Mouse (Mus musculus) heart, embryonic 15.5 days (tissue): ENCODE data around the gene Gm20481. TPM values are rescaled to one million over a fixed set of nuclear protein-coding genes. Genes with fewer than 3 reads are reported as not detected.
"Not testable (repeated sequence)": the region's sequence is repeated elsewhere in the genome, so short reads cannot be mapped to it uniquely, and the experiment has no call there.

ENCODE experiments used
- ATAC-seq: fragments of 200-750 bp; cut with Nextera tagmentation; replicated peaks from 2 replicates; pipeline ENCODE4 v1.8.0; 2017; ENCODE audit warnings: low read depth, moderate TSS enrichment; ENCODE audit not compliant: insufficient number of reproducible peaks, insufficient read depth, low FRiP score
- H3K27ac ChIP-seq: fragments of 300-500 bp; sonication (generic); 2 replicates; pipeline ENCODE4 v1.5.1; 2015; ENCODE audit warnings: mild to moderate bottlenecking, inconsistent platforms
- H3K27me3 ChIP-seq: fragments of 300-500 bp; sonication (generic); 2 replicates; pipeline ENCODE4 v1.6.1; 2015; ENCODE audit warnings: inconsistent platforms
- H3K36me3 ChIP-seq: fragments of 300-500 bp; sonication (generic); 2 replicates; pipeline ENCODE4 v1.6.1; 2015; ENCODE audit warnings: mild to moderate bottlenecking, inconsistent platforms
- H3K4me1 ChIP-seq: fragments of 300-500 bp; sonication (generic); replicated peaks from 2 replicates; pipeline ENCODE4 v1.6.1; 2015; ENCODE audit warnings: inconsistent platforms
- H3K4me2 ChIP-seq: fragments of 300-500 bp; sonication (generic); 2 replicates; pipeline ENCODE4 v1.6.1; 2015; ENCODE audit warnings: inconsistent platforms, mild to moderate bottlenecking, moderate library complexity
- H3K4me3 ChIP-seq: fragments of 300-500 bp; sonication (generic); 2 replicates; pipeline ENCODE4 v1.5.1; 2015; ENCODE audit warnings: mild to moderate bottlenecking, inconsistent platforms
- H3K9ac ChIP-seq: fragments of 300-500 bp; sonication (generic); 2 replicates; pipeline ENCODE4 v1.6.1; 2015; ENCODE audit warnings: mild to moderate bottlenecking, inconsistent platforms
- H3K9me3 ChIP-seq: fragments of 300-500 bp; sonication (generic); replicated peaks from 2 replicates; pipeline ENCODE4 v1.6.1; 2016; ENCODE audit warnings: inconsistent platforms
- WGBS: fragments of 180-500 bp; shearing (Covaris S2); methylation state at CpG from one replicate; pipeline ENCODE4 v1.1.7; 2015; ENCODE audit warnings: mixed read lengths; 5-methylcytosine and 5-hydroxymethylcytosine counted together
- polyA plus RNA-seq: library from polyadenylated mRNA; unstranded; fragments of >200 nt; fragmentation: Nextera tagmentation; extraction: Ambion mirVana; gene quantifications from 2 replicates; pipeline ENCODE4 v1.2.1, GENCODE M21; 2015

Gene Gm20481
- polyA plus RNA-seq, 1 experiment from 2014 or later: not detected

- H3K9ac ChIP-seq: no peak overlapping the region
- no peaks in the 10 kb centered on the region for H3K36me3 ChIP-seq
- no peak for ATAC-seq
- 87% methylated on average over 4 of the region's 4 CpGs for WGBS
- no peak overlapping the region for H3K4me2 ChIP-seq
- no peak overlapping the region for H3K4me3 ChIP-seq
- no peak overlapping the region for H3K27ac ChIP-seq
- H3K4me1 ChIP-seq: peaks cover 14% of the 10 kb centered on the region
- H3K9me3 ChIP-seq: no peaks in the 10 kb centered on the region
- no peaks in the 10 kb centered on the region for H3K27me3 ChIP-seq
These were observed 9.9 kb downstream of the Gm20481 start for GRCm38 (mm10) chr17:34979631-34980030.

- ATAC-seq: no peak
- no peaks in the 10 kb centered on the region for H3K9me3 ChIP-seq
- peak overlapping the region; percentile 99 for H3K27ac ChIP-seq
- H3K4me1 ChIP-seq: peaks cover 14% of the 10 kb centered on the region
- peak overlapping the region; percentile 93 for H3K9ac ChIP-seq
- WGBS: 11% methylated on average over 2 of the region's 2 CpGs
- H3K4me2 ChIP-seq: peak overlapping the region; percentile 90
- peaks cover 5% of the 10 kb centered on the region for H3K36me3 ChIP-seq
- no peaks in the 10 kb centered on the region for H3K27me3 ChIP-seq
- H3K4me3 ChIP-seq: peak overlapping the region; percentile 89
These were observed 10.9 kb downstream of the Gm20481 start for GRCm38 (mm10) chr17:34980655-34981054.

DNA sequence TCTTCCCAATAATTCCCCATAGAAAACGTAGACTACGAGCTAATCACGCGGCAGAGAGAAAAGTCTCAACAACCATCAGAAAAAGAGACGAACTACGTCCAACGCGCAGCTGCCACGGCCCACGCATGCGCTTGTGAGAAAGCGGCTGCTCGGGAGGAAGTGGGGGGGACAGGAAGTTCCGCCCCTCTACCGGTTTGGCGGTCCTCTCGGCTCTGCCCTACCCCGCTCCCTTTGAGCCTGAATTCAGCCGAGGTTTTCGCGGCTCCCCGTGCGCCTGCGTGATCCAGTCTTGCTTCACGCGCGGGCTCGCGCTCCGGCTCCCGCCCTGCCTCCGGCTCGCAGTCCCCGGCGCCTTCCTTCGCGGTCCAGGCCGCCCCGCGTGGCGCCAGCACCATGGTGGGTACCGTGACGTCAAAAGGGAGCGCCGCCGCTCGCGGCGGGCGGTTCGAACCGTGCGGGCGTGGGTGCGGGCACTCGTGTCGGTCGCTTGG is 12.0 kb downstream of the Gm20481 start, which contains the start of gene Lsm2:
Gene Lsm2, plus strand, starts transcription at position 173 of the 491 bp plus-strand sequence.
- Histone ChIP-seq H3K4me2 (peak within 1 kb of the TSS; percentile 90), H3K9ac (peak within 1 kb of the TSS; percentile 93), H3K27ac (peak within 1 kb of the TSS; percentile 99), H3K36me3 (peaks cover 16% of the 10 kb centered on the region), H3K4me3 (peak within 1 kb of the TSS; percentile 89), H3K27me3 (no peaks in the 10 kb centered on the region), H3K4me1 (peaks cover 14% of the 10 kb centered on the region), H3K9me3 (no peaks in the 10 kb centered on the region)
- WGBS: under 1% methylated on average over 58 of the region's 58 CpGs
- ATAC-seq: peak; percentile 95

- H3K36me3 ChIP-seq: peaks cover 16% of the 10 kb centered on the region
- peak overlapping the region; percentile 99 for H3K27ac ChIP-seq
- peak overlapping the region; percentile 90 for H3K4me2 ChIP-seq
- 0% methylated on average over 15 of the region's 15 CpGs for WGBS
- peak overlapping the region; percentile 93 for H3K9ac ChIP-seq
- peak overlapping the region; percentile 89 for H3K4me3 ChIP-seq
- no peaks in the 10 kb centered on the region for H3K9me3 ChIP-seq
- peaks cover 14% of the 10 kb centered on the region for H3K4me1 ChIP-seq
- no peaks in the 10 kb centered on the region for H3K27me3 ChIP-seq
- ATAC-seq: no peak
These were observed 12.6 kb downstream of the Gm20481 start for GRCm38 (mm10) chr17:34982328-34982727.

GRCm38 (mm10) chr17:34984218-34984617 is 14.5 kb downstream of the Gm20481 start:
- no peak for ATAC-seq
- Histone ChIP-seq H3K27ac (no peak overlapping the region), H3K27me3 (no peaks in the 10 kb centered on the region), H3K9me3 (no peaks in the 10 kb centered on the region), H3K9ac (no peak overlapping the region), H3K4me3 (no peak overlapping the region), H3K4me2 (no peak overlapping the region), H3K4me1 (peaks cover 14% of the 10 kb centered on the region), H3K36me3 (peaks cover 23% of the 10 kb centered on the region)
- WGBS: 81% methylated on average over 2 of the region's 2 CpGs

GRCm38 (mm10) chr17:34994751-34995150 is 25.0 kb downstream of the Gm20481 start:
- H3K4me2 ChIP-seq: no peak overlapping the region
- no peak overlapping the region for H3K27ac ChIP-seq
- no peak overlapping the region for H3K4me3 ChIP-seq
- 0 out of 2 replicates have a peak, but pooled peaks cover 17% of the 10 kb centered on the region for H3K36me3 ChIP-seq
- peaks cover 29% of the 10 kb centered on the region for H3K4me1 ChIP-seq
- no peak for ATAC-seq
- H3K27me3 ChIP-seq: no peaks in the 10 kb centered on the region
- no peaks in the 10 kb centered on the region for H3K9me3 ChIP-seq
- no peak overlapping the region for H3K9ac ChIP-seq

GRCm38 (mm10) chr17:34995192-34995591 is 25.5 kb downstream of the Gm20481 start:
- H3K4me3 ChIP-seq, H3K27me3 ChIP-seq, H3K9ac ChIP-seq, H3K9me3 ChIP-seq, H3K27ac ChIP-seq, H3K4me2 ChIP-seq, ATAC-seq: not testable (repeated sequence)
- 92% methylated on average over 4 of the region's 4 CpGs for WGBS
- H3K4me1 ChIP-seq: peaks cover 33% of the 10 kb centered on the region
- 0 out of 2 replicates have a peak, but pooled peaks cover 17% of the 10 kb centered on the region for H3K36me3 ChIP-seq

GRCm38 (mm10) chr17:34995927-34996326 is 26.2 kb downstream of the Gm20481 start:
- H3K4me3 ChIP-seq, H3K27ac ChIP-seq, H3K27me3 ChIP-seq, ATAC-seq, H3K9me3 ChIP-seq, H3K9ac ChIP-seq, H3K4me2 ChIP-seq: not testable (repeated sequence)
- 0 out of 2 replicates have a peak, but pooled peaks cover 17% of the 10 kb centered on the region for H3K36me3 ChIP-seq
- H3K4me1 ChIP-seq: peaks cover 33% of the 10 kb centered on the region
- WGBS: 86% methylated on average over 4 of the region's 4 CpGs

DNA sequence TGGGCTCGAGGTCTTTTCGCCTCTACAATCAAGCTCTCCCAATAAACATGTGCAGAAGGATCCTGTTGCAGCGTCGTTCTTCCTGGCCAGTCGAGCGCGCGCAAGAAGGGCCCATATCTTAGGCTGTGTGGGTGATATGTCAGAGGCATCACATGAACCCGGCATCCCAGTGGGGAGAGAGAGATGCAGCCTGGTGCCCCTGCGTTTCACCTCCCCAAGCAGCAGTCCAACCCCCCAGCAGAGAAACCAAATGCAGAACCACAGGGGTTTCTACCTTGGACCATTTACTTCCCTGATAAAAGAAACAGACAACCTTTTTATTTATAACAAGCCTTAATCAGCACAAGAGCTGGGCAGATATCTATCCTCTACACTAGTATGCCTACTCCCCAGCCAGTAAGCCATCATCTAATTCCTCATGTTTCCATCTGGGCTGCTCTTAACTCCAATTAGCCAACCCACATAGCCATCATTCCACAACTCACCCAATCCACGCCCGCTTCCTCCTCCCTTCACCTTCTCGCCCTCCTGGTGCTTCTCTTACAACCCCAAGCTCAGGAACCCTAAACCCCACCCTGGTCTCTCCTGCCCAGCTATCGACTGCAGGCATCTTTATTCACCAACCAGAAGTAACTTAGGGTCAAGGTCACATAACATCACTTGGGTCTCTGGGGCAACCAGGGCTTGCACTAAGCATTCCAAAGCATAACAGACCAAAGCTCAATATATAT is 26.9 kb downstream of the Gm20481 start:
- Histone ChIP-seq H3K27ac (no peak overlapping the region), H3K4me1 (peaks cover 33% of the 10 kb centered on the region), H3K36me3 (0 out of 2 replicates have a peak, but pooled peaks cover 17% of the 10 kb centered on the region), H3K9ac (no peak overlapping the region), H3K9me3 (no peaks in the 10 kb centered on the region), H3K27me3 (no peaks in the 10 kb centered on the region), H3K4me2 (peak overlapping the region; percentile 94), H3K4me3 (no peak overlapping the region)
- 85% methylated on average over 14 of the region's 14 CpGs for WGBS
- no peak for ATAC-seq

GRCm38 (mm10) chr17:34997142-34997483 is 27.4 kb downstream of the Gm20481 start:
- no peaks in the 10 kb centered on the region for H3K9me3 ChIP-seq
- no peak overlapping the region for H3K9ac ChIP-seq
- 0 out of 2 replicates have a peak, but pooled peaks cover 17% of the 10 kb centered on the region for H3K36me3 ChIP-seq
- H3K4me1 ChIP-seq: peaks cover 37% of the 10 kb centered on the region
- no peak overlapping the region for H3K4me3 ChIP-seq
- 90% methylated on average over 5 of the region's 5 CpGs for WGBS
- H3K27ac ChIP-seq: no peak overlapping the region
- peak overlapping the region; percentile 94 for H3K4me2 ChIP-seq
- ATAC-seq: no peak
- H3K27me3 ChIP-seq: no peaks in the 10 kb centered on the region

DNA sequence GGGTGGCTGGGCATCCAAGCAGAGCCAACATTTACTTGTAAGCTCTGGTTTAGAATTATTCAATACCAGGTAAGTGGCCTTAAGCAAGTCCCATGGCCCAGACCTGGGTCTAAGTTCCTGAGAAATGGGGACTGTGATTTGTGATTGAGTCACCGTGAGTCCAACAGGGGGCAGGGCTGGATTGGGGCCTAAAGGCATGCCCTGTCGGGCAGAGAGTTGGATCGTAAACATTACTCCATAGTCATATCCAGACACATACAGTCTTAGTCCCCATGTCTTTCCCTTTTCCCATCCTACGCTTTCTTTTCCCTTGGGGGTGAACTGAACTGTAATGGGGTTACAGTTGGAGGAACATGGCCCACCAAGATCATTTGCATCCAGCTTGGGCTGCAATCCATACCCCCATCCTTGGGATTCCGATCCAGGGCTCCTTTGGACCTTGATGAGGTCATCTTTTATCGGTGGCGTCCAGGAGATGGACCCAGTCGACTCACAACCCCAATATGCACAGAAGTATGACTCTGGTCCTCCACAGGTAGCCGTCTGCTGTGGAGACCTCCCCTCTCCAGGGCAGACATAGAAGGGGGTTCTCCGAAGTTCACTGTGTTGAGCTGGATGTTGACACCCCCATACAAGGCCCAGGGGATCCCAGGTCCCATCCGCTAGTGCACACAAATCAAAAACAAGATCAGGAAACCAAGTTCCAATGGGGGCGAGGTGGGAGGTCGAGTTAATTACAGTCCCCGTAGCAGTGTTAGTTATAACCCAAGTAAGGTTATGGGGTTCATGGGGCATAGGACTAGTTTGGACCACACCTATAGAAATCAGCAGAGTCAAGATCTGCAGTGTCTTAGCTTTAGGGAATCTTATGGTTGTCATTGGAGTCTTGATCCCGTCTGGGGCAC is 29.1 kb downstream of the Gm20481 start:
- WGBS: 85% methylated on average over 15 of the region's 15 CpGs
- Histone ChIP-seq H3K27me3 (no peaks in the 10 kb centered on the region), H3K27ac (no peak overlapping the region), H3K9ac (0 out of 2 replicates have a peak overlapping the region, but pooled peaks have one; percentile 14), H3K9me3 (no peaks in the 10 kb centered on the region), H3K4me3 (peak overlapping the region; percentile 85; the same call in 1 of the 2 replicates), H3K4me1 (peaks cover 50% of the 10 kb centered on the region), H3K36me3 (0 out of 2 replicates have a peak, but pooled peaks cover 17% of the 10 kb centered on the region), H3K4me2 (peak overlapping the region; percentile 94)
- no peak for ATAC-seq
